Mouse (Mus musculus): ENCODE measurements around the gene 1700029H14Rik.

DNA sequence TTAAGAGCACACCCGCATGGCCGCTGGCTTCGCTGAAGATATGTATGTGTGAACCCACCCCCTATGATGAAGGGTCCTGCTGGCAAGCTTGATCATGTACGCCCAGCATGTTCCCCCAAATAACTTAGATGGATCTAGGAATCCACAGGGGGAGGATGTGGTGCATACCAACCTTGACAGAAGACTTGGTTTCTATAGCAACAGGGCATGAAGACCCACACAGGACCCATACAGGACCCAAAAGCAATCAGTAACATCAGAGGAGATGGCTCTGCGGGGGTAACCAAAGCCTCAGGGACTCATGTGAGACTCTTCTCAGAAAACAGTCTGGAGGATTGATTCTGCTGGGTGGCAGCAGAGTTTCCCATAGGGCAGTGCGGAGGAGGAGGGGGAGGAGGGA is 29.0 kb upstream of the 1700029H14Rik start:
- TF ChIP-seq ZKSCAN1 (IDR thresholded peaks at IDR 0.05; ENCODE audit: borderline replicate concordance, low read depth, low read length) = no peak
- no peak for TF ChIP-seq USF2 (conservative IDR thresholded peaks at IDR 0.05; ENCODE audit: low read depth, low read length)
